Mouse (Mus musculus) ES-Bruce4 (cell line): ENCODE results near the gene Mdfi. TPM values are rescaled to one million over a fixed set of nuclear protein-coding genes. Genes with fewer than 3 reads are reported as not detected.
A peak's percentile ranks its signal among the peaks of the same experiment; 100 is the strongest.

Source experiments
- H3K27ac ChIP-seq: 2 replicates; pipeline ENCODE4 v1.5.1; 2012; ENCODE audit warnings: low read length, inconsistent platforms; ENCODE audit not compliant: insufficient read depth
- H3K27me3 ChIP-seq: 2 replicates; pipeline ENCODE4 v1.6.1; 2012; ENCODE audit warnings: mild to moderate bottlenecking, low read length, inconsistent platforms; ENCODE audit not compliant: control insufficient read depth, poor library complexity, insufficient read depth, severe bottlenecking
- H3K36me3 ChIP-seq: 2 replicates; pipeline ENCODE4 v1.6.1; 2012; ENCODE audit warnings: inconsistent platforms, mild to moderate bottlenecking, low read length, moderate library complexity; ENCODE audit not compliant: control insufficient read depth, poor library complexity, insufficient read depth, severe bottlenecking
- H3K4me1 ChIP-seq: one replicate; pipeline ENCODE4 v1.8.1; 2011; ENCODE audit warnings: low read length; ENCODE audit not compliant: control insufficient read depth, insufficient read depth
- H3K4me3 ChIP-seq: 2 replicates; pipeline ENCODE4 v1.5.1; 2011; ENCODE audit warnings: low read depth, mild to moderate bottlenecking, low read length
- H3K9ac ChIP-seq: 2 replicates; pipeline ENCODE4 v1.6.1; 2012; ENCODE audit warnings: low read depth, mild to moderate bottlenecking, inconsistent platforms; ENCODE audit not compliant: poor library complexity, severe bottlenecking
- H3K9me3 ChIP-seq: replicated peaks from 2 replicates; pipeline ENCODE4 v1.6.1; 2012; ENCODE audit warnings: mild to moderate bottlenecking, low read length, inconsistent platforms; ENCODE audit not compliant: control insufficient read depth, poor library complexity, insufficient read depth, severe bottlenecking
- CTCF ChIP-seq: IDR thresholded peaks from one replicate; pipeline ENCODE4 v1.8.1; 2011; ENCODE audit warnings: low read depth, low read length
- EP300 ChIP-seq: IDR thresholded peaks from 2 replicates; pipeline ENCODE4 v1.6.1; 2011; ENCODE audit warnings: low read depth, low read length; ENCODE audit not compliant: insufficient read depth
- POLR2A ChIP-seq: IDR thresholded peaks from one replicate; pipeline ENCODE4 v1.8.1; 2011; ENCODE audit warnings: low read length; ENCODE audit not compliant: insufficient read depth
- polyA plus RNA-seq: library from polyadenylated mRNA; stranded (reverse); fragments of >200 nt; gene quantifications from 2 replicates; pipeline ENCODE4 v1.2.4, GENCODE M21; 2011; ENCODE audit warnings: low read depth; ENCODE audit not compliant: missing spikeins, insufficient read depth, insufficient read length

Gene Mdfi
- polyA plus RNA-seq, 1 experiment = 22.3 TPM

DNA sequence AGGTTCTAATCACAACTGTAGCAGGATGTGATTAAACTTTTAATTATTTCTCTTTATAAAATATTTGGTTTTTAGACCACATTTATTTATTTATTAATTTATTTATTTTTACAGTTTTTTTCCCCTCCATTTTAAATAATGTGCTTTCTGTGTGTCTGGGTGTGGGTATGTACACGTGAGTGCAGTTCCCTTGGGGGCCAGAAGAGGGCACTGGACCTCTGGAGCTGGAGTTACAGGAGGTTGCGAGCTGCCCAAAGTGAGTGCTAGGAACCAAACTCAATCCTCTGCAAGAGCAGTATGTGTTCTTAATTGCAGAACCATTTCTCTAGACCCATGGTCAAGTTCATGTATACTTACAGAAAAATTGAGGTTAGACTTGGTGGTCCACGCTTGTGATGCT, 9.0 kb upstream of the Mdfi start:
- Histone ChIP-seq H3K27me3 (no peaks in the 10 kb centered on the region), H3K4me1 (no peaks in the 10 kb centered on the region)

DNA sequence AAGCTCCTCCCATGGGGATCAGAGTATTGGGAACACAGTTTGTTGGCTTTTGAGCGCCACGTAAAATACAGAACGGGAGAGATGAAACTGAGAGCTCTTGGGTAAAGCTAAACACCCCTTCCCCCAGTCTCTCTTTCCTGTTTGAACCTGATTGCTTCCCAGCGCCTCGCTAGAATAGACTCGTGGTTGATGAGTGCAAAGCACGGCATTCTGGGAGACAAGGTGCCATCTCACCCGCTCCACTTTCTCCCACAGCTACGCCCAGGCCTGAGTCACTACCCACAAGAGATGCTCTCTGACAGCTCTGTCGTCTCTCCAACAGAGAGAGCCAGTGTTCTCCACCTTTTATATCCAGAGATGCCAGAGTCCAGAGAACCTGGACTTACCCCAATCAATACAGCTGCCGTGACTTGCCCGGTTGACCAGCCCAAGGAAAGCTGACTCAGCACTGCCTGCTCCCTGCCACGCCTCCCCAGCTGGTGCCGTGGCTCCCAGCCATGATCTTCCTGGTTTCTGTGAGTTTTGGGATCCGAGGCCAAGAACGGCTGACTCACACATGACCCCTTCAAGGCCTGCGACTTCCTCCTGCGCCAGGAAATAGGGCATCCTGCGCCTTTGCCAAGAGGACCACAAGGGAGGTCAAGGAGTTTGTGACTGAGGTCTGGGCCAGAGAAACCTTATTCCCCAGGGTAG, 7.6 kb upstream of the Mdfi start:
- H3K4me3 ChIP-seq = no peak overlapping the region
- no peaks in the 10 kb centered on the region for H3K4me1 ChIP-seq
- H3K9me3 ChIP-seq = no peaks in the 10 kb centered on the region
- H3K27ac ChIP-seq = no peak overlapping the region
- H3K9ac ChIP-seq = no peak overlapping the region
- no peaks in the 10 kb centered on the region for H3K27me3 ChIP-seq
- TF ChIP-seq POLR2A (no peak), CTCF (no peak), EP300 (no peak)
- H3K36me3 ChIP-seq = no peaks in the 10 kb centered on the region

More for the DNA sequence above, 9.0 kb upstream of the Mdfi start:
- no peak overlapping the region for H3K4me3 ChIP-seq
- H3K9me3 ChIP-seq = no peaks in the 10 kb centered on the region
- TF ChIP-seq CTCF = peak; percentile 35
- TF ChIP-seq EP300 = no peak
- TF ChIP-seq POLR2A = no peak
- no peak overlapping the region for H3K9ac ChIP-seq
- H3K36me3 ChIP-seq = no peaks in the 10 kb centered on the region
- H3K27ac ChIP-seq = no peak overlapping the region

DNA sequence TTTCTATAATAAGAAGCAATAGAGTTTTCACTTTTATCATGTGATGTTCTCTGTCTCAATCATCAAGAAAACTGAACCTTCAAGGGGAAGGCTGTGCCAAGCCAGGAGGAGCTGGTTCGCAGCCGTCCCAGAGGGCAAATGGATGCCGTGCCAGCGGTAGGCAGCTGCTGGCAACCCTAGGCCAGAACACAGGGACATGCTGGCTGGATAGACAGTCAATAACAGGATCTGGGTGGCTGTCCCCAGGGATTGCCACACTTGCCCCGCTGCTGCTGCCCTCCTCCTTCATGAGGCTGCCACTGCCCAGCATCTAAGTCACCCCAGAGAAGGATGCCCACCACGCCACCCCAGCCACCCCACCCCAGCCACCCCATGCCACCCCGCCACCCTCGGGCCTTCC, 7.0 kb upstream of the Mdfi start:
- H3K4me1 ChIP-seq = no peaks in the 10 kb centered on the region
- TF ChIP-seq EP300 (no peak), CTCF (no peak)
- H3K4me3 ChIP-seq = no peak overlapping the region
- H3K9me3 ChIP-seq = no peaks in the 10 kb centered on the region
- H3K9ac ChIP-seq = no peak overlapping the region
- no peaks in the 10 kb centered on the region for H3K27me3 ChIP-seq
- no peaks in the 10 kb centered on the region for H3K36me3 ChIP-seq
- no peak overlapping the region for H3K27ac ChIP-seq

DNA sequence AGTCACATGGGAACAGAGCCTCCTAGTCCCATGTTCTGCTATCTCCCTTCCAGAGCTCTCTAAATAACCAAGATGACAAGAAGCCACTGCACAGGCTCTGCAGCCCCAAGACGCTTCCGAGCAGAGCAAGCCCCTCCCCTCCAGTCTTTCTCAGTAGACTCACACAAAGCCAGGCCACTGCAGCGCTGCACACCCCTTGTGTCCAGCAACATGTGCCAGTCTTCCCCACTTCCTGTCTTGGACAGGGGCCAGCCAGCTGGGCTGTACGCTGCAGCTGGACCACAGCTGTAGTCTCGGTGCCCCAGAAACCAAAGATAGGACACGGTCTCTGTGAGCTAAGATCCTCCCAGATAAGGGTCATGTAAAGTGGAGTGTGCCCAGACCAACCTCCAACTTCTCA, 3.3 kb upstream of the Mdfi start:
- TF ChIP-seq CTCF = no peak
- TF ChIP-seq EP300 = no peak
- no peak for TF ChIP-seq POLR2A
- no peak overlapping the region for H3K27ac ChIP-seq
- peaks cover 2% of the 10 kb centered on the region; the same call in 1 of the 2 replicates for H3K27me3 ChIP-seq
- no peak overlapping the region for H3K9ac ChIP-seq
- no peak overlapping the region for H3K4me3 ChIP-seq
- no peaks in the 10 kb centered on the region for H3K36me3 ChIP-seq
- no peaks in the 10 kb centered on the region for H3K9me3 ChIP-seq
- no peaks in the 10 kb centered on the region for H3K4me1 ChIP-seq

DNA sequence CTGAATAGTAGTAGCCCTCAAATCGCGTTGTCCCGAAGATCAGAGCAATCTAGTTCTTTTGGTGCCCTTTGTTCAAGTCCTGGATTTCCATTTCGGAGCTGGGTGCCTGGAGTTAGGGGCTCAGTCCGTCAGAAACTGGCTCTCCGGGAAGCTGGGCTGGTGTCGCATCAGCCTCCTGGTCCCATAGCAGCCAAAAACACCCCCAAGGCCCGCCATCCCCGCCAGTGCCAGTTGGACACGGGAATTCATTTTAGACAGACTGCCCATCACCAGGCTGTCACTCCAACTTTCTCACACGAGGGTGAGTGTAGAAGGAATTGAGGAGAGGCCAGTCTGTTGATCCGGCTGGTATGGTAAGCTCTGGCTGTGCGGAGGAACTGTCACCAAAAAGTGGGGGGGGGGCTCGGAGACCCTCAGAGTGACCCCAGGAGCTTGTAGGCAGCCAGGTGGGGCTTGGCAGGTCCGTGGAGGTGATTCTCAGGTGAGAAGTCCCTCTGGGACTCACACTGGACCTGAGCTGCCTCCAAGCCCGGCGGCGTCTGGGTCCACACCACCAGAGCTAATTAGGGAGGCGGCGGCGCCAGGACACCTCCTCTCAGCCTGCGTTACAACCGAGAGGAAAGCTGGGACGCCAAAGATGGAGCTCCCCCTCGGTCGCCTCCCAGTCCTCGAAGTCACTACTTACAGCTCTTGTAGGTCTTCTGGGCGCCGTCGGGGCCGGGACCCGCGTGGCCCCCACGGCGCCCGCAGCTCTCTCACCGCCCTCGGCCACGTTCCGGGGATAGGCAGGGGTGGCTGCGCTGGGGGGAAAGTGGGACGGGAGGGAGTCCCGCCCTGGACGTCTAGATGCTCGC, 636 bp downstream of the Mdfi start:
- no peaks in the 10 kb centered on the region for H3K4me1 ChIP-seq
- no peaks in the 10 kb centered on the region for H3K9me3 ChIP-seq
- peaks cover 2% of the 10 kb centered on the region; the same call in 1 of the 2 replicates for H3K27me3 ChIP-seq

DNA sequence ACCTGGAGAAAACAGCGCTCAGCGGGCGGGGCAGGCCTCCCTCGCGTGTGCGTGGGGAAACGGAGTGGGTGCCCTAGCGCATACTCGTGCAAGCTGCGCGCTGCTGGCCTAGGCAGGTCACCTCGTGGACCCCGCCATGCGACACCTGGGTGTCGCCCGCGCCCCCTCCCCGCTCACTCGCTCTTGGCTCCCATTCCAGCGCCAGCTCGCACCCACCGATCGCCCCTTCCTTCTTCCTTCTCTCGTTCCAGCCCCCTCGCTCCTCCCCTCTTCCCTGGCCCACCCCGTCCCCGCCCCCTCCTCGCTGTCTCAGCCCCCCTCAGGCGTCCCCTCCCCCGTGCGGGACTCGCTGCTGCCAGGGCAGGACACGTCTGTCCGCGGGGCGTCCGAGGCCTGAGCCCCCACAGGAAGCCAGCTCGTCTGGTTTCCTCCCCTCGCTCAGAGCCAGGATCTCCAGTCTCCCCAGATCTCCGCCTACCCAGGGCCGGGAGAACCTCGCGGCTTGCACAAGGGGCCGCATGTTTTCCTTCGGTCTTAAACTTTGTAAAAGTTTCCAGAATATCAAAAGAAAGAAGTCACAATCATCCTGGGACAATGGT, 1.4 kb downstream of the Mdfi start:
- no peak overlapping the region for H3K27ac ChIP-seq
- H3K9me3 ChIP-seq = no peaks in the 10 kb centered on the region
- H3K36me3 ChIP-seq = no peaks in the 10 kb centered on the region
- TF ChIP-seq CTCF (no peak), EP300 (no peak), POLR2A (no peak)
- peak overlapping the region; percentile 74 for H3K4me3 ChIP-seq
- no peaks in the 10 kb centered on the region for H3K4me1 ChIP-seq
- peak overlapping the region; percentile 32 for H3K9ac ChIP-seq
- peaks cover 2% of the 10 kb centered on the region; the same call in 1 of the 2 replicates for H3K27me3 ChIP-seq

More for the DNA sequence above, 636 bp downstream of the Mdfi start:
- H3K4me3 ChIP-seq = peak overlapping the region; percentile 38
- H3K9ac ChIP-seq = peak overlapping the region; percentile 32
- no peaks in the 10 kb centered on the region for H3K36me3 ChIP-seq
- TF ChIP-seq EP300 (no peak), CTCF (no peak), POLR2A (no peak)
- H3K27ac ChIP-seq = no peak overlapping the region
